Mouse (Mus musculus) spleen, adult 10 weeks (tissue): Measurements from ENCODE around the gene C87414. TPM values are rescaled to one million over a fixed set of nuclear protein-coding genes. Genes with fewer than 3 reads are reported as not detected.

Source experiments
- polyA plus RNA-seq: library from polyadenylated mRNA; stranded (reverse); fragments of 350-450 nt; fragmentation: Illumina TruSeq; extraction: RNeasy Lipid Tissue Mini Kit (QIAGEN cat#74804); gene quantifications from one replicate; pipeline ENCODE4 v1.2.3, GENCODE M21; 2015; ENCODE audit warnings: low replicate concordance; ENCODE audit not compliant: insufficient read depth

The C87414 gene
- not detected for polyA plus RNA-seq

GRCm38 (mm10) chr5:93671451-93671850 is at the start of gene C87414:
Gene C87414, minus strand, starts transcription at chr5:93671551.

Other genes with a start within 250 kb of the C87414 start
- not detected for gene Gm16427, start 131.4 kb downstream of the C87414 start, polyA plus RNA-seq
- gene Gm7792, start 172.2 kb upstream of the C87414 start, polyA plus RNA-seq: not detected